Mouse (Mus musculus) adrenal gland, postnatal 10 days (tissue): ENCODE results near the gene Maml3. TPM values are rescaled to one million over a fixed set of nuclear protein-coding genes. Genes with fewer than 3 reads are reported as not detected.

ENCODE experiments used
- DNase-seq: peaks from one replicate; pipeline ENCODE4 v3.0.0; 2021; ENCODE audit warnings: mixed read lengths
- total RNA-seq, 2 experiments: library from RNA; stranded (reverse); gene quantifications; 2 replicates each; pipeline ENCODE4 v1.2.3; 2021

Gene Maml3
- total RNA-seq, 2 experiments from 2014 or later: 8.3 to 10.9 TPM

- DNase-seq: no peak
These were observed 283.3 kb downstream of the Maml3 start for GRCm38 (mm10) chr3:51821551-51821950.

- no peak for DNase-seq
These were observed 285.8 kb downstream of the Maml3 start for GRCm38 (mm10) chr3:51819109-51819508.

DNA sequence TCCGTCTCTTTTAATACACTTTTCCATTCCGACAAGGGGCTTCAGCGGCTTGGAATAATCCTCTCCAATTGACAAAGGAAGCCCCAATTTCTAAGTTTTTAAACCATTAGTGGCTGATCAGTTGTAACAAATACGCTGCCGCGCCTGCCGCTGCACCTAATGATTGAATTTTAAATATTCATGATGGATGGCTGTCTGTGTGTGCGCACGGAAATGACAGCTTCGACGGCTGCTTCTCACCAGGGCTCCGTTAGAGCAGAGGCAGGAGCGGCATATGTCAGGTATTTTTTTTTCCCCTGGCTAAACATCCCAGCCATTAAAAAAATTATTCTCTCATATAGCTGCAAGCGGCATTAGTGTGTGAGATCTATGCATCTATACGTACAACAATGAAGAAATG, 287.0 kb downstream of the Maml3 start:
- no peak for DNase-seq

DNA sequence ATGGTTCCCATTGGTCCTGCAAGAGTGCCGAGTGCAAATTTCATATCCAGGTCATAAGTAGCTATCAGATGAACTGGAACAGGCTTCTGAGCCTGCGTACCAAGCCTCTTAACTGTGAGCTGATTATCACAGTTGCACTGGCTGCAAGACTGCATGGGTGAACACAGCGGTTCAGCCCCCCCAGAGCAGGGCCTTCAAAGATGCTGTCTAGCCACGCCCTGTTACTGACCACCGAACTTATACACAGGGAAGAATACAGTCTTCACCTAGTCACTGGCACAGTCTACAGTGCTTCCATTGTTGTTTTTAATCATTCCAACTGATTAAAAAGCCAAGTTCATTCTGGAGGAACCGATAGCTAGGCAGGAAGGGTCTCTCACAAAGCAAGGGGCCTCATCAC, 287.5 kb downstream of the Maml3 start:
- no peak for DNase-seq

DNA sequence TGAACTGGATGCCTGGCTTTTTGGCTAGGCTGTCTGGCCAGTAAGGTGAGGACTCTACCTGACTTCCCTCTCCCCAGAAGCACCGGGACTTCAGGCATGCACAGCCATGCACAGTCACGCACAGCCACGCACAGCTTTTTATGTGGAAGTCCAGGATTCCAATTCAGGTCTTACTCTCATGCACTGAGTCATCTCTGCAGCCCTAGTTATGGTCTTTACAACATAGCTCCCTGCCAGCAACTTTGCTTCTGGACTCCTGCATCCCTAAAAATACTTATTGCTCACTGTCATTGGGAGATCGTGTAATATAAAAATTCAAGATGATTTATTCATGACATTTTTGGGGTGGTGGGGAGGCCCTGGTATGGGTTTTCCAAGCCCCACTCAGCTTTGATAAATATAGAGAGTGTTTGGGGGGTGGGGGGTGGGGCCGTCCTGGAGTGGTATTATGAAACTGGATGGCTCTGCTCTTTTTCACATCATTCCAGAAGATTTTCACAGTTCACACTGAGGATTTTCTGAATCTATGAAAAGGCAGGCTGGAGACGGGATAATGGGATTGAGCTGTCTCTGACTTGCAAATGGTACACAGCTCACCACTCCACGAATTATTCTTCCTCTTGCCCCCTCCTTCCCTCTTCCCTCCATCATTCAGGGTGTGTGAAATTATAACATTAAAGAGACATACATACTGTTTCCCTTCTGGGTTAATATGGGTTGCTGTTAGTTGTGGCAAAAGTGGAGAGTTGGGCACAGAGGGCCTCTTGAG, 288.2 kb downstream of the Maml3 start:
- no peak for DNase-seq

GRCm38 (mm10) chr3:51814073-51814472, 290.8 kb downstream of the Maml3 start:
- DNase-seq: no peak

GRCm38 (mm10) chr3:51813186-51813585, 291.7 kb downstream of the Maml3 start:
- no peak for DNase-seq

- no peak for DNase-seq
These were observed 294.1 kb downstream of the Maml3 start for GRCm38 (mm10) chr3:51810731-51811130.

DNA sequence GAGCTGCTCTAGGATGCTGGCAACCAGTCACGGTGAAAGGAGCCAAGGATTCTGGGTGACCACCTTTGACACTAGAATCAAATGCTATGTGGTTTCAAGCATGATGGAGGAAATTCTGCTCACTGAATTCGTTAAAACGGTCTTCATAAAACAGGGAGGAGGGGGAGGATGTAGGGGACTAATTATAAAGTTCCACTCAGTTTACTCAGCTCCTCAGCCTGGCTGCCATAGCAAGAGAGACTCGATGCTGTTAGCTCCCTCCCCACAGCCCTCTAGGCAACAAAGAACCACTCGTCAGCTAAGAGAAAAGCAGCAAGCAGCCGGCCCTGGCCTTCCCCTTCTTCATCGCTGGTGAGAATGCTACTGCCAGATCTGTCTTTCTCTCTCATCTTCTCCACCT, 295.1 kb downstream of the Maml3 start:
- no peak for DNase-seq

DNA sequence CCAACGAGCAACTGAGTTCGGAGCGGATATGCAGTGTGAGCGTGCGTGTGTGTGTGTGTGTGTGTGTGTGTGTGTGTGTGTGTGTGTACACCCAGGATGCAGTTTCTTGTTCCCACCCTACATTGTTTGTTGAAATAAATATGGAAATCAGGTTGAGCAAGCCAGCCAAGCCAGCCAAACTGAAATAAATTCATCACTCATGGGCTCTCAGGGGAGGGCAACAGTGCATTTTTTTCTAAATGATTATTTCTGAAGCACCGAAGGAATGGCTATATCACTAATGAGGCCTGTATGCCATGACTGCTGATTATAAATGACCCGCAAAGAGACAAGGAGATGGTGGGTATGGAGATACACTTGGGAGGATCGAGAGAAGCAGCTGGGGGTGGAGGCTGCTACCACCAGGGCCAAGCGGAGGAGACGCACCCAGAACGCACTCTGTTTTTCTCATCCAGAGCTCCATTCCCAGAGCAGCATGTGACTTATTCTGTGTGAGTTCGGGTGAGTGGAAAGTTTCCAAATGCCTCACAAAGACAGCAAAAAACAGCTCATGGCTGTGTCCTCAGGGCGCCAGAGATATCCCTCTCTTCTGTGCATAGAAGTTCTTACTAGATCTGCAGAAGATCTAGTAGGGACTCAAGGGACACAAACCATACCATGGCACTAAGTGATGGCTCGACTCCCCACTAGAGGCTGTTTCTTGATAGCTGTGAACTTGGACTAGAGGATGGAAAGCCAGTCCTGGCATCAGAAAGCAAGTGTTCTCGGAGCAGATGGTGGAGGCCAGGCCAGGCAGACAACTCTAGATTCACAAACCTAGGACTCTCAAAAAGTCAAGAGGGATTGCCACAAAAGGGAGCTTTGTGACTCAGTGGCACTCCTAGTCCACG, 296.6 kb downstream of the Maml3 start:
- no peak for DNase-seq

DNA sequence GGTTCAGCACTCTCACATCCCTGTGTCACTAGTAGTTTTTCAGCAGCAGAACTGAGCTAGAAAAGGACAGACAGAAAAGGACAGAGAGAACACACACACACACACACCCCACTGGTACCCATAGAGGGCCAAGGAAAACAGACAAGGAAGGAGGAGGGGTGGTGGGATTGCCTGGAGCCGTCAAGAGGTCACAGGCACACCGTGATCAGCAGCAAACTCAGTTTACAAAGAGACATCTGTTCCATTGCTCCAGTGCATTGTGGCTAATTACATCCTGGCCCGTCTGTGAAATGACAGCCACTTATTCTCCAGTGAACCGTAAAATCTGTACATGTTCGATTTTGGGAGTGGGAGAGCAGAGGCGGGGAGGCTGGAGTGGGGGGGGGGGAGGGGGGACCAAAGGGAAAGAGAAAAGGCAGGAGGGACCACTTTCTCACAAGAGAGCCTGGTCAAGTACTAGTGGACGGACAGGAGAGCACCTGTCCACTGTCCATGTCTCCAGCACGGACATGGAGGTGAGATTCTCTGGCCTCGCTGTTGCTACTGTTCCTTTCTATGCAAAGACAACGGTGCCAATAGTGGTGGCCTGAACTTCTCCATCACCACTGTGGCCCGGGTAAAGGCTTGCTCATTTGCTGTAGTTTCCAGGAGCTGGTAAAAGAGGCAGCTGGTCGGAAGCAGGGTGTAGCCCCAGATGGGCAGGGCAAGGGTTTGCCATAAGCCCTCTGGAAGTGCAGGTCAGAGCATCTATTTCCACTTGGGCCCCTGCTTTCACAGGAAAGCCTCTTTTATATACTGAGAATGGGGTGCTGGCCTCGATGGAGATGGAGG, 299.2 kb downstream of the Maml3 start:
- DNase-seq: no peak

DNA sequence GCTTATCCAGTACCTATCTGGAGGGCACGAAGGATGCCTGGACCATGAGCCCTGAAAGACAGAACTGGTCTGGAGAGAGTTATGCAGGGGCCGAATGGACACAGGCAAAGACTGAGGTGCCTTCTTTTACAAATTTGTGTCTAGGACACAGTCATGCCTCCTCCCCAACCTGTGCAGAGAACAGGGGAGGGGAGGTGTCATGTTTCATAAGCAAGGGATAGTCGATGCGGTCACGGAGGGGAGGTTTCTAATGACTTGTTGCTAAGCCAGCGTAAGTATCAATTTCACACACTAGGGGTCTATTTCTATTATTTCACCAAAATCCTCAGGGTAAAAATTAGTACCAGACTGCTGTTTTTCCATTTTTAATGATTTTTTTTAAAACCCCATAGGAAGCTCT, 301.0 kb downstream of the Maml3 start:
- no peak for DNase-seq

DNA sequence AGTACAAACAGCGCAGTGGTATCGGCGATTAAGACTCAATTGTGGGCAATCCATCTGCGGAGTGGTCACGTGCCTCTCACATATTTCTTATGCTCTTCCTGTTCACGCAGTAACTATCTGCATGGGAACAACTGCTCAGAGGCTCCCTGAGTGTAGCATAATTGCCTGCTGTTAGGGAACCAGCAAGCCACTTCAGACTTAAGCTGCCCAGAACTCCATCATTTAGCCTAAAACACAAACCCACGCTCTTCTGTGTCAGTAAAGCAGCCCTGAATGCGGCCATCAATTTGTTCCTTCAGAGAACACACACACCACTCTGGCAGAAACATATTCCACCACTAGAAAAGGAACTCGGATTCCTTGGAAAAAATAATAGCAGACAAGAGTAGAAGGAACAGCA, 305.2 kb downstream of the Maml3 start:
- DNase-seq: no peak

GRCm38 (mm10) chr3:51796838-51797237, 308.0 kb downstream of the Maml3 start:
- no peak for DNase-seq

DNA sequence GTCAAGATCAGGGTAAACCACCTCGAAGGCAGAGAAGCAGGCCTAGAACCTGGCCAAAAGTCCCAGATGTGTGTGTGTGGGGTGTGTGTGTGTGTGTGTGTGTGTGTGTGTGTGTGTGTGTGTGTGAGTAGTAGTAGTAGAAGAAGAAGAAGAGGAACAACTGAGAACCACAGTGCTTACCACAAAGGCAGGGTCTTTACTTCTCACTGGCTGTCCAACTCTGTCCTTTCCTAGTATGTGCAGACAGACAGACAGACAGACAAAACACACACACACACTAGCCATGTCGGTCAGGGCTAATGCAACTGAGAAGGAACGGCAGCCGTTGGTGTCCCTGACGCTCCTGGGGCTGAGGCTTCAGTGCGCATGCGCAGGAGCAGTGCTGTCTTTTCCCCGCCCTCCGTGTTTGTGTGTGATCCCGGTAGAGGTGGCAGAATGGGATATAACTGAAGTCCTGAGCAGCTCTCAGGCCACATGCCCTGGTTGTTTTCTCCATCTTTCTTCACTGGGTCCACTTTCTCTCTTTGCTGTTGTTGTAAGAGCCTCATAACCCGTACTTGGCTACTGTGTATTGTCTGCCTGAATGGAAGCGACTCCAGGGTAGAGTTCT, 308.6 kb downstream of the Maml3 start:
- peak; percentile 53 for DNase-seq

- no peak for DNase-seq
These were observed 313.3 kb downstream of the Maml3 start for GRCm38 (mm10) chr3:51791542-51791941.

DNA sequence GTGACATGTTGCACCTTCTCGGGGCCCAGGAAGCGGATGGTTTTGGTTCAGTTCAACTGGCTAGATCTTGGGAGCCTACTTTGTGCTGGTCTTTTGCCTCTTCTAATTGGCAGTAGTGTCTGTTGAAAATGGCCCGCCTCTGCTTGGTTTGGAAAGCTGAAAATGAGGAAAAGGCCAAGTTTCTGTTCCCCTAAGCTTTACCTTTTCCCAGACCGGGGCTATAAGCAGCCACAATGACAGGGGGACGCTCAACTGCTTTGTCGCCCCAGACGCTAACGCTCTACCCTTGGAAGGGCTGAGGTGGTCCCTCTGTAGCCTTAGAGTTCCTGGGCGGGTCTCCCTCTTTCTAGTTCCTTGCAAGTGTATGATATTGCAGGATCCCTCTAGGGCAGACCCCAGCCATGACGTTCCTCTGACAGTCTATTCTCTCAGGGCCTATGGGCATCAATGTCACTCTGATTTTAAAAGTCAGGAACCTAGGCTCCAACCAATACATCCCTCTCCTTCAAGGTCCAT, 315.4 kb downstream of the Maml3 start:
- no peak for DNase-seq

DNA sequence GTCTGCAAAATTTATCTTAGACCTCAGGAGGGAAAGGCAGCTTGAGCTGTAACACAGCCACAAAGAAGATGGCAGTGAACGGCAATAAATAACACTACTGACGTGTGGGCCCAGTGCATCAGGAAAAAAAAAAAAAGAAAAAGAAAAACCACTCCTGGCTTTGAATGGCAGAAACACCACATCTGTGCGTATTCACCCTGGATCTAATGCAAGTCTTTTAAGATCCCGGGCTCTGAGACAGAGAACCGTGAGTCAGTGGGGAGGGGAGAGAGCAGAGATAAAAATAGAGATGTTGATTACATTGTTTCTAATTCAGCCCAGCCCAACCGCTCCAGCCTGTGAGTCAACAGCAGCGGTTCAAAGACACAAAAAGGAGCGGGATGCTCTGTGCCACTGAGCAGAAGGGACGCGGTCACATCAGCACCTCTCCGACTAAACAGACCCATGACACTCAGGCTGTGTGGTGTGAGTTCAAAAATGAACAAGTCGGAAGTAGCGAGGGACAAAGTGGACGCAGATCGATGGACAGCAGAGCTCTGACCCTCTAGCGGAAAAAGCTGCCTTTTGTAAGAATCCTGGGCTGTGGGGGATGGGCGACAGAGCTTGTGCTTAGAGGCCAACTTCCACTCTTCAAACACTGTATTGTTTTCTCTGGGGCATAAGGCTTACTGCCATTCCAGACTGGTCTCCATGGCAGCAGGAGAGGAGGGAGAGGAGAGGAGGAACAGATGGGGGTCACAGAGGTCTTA, 316.1 kb downstream of the Maml3 start:
- peak; percentile 70 for DNase-seq

DNA sequence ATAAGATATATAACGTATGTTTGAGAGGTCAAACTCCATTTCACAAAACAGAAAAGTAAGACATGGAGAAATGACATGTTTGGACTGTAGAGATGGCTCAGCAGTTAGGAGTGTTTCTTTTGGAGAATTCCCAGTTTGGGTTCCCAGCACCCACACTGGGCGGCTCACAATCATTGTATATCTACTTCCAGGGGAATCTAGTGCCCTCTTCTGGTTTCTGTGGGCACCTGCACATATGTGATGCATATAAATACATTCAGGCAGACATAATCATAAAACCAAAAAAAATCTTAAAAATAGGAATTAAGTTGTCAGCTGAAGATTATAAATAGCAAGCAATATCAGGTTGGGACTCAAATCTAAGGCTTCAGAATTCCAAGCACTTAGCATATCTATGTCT, 316.9 kb downstream of the Maml3 start:
- DNase-seq: no peak

DNA sequence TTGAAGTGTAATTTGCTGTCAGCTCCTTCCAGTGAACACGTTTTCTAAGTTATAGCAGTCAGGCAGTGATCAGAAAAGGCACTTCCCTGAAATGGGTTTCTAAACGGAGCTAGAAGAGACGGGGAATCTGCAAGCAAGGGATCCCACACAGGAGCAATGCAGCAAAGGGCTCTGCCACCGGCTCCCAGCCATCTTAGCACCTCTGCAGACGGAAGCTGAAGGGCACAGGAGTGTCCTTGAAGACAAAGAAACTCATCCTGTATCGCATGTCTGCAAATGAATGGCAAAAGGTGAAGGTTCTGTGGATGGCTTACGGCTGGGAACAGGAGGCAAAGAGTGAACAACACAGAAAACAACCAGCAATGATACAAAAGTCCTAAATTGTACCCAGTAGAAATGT, 319.1 kb downstream of the Maml3 start:
- no peak for DNase-seq

DNA sequence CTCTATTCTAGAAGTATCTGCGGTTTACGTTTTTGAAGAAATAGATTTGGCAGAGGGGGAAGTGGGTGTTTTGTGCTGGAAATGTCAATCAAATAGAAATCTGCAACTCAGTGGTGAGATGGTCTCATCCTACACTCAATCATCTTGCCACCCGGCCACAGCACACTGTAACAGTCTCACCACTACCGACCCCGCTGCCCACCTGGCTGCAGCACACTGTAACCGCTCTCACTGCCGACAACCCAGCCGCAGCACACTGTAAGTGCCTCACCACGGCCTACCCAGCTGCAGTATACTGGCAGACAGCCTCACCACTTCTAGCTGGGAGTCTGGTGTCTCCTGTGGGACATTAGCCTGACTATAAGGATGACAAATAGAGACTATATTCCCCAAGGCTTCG, 322.7 kb downstream of the Maml3 start:
- DNase-seq: no peak
